Mouse (Mus musculus) left cerebral cortex, adult 2 months (tissue): ENCODE data around the gene Aplp1. TPM values are rescaled to one million over a fixed set of nuclear protein-coding genes. Genes with fewer than 3 reads are reported as not detected.
"Not testable (repeated sequence)": the region's sequence is repeated elsewhere in the genome, so short reads cannot be mapped to it uniquely, and the experiment has no call there.

Experiments used
- DNase-seq, 2 experiments: peaks; one replicate each; pipeline ENCODE4 v3.0.0; 2021 to 2022; ENCODE audit warnings: low spot score in 2 of 2, mixed read lengths in 1 of 2; ENCODE audit errors: extremely low spot score in 1 of 2
- H3K27ac ChIP-seq: fragments of 200-600 bp; 2 replicates; pipeline ENCODE4 v1.8.1; 2022
- H3K4me3 ChIP-seq: fragments of 200-600 bp; 2 replicates; pipeline ENCODE4 v1.8.1; 2022
- CTCF ChIP-seq: fragments of 200-600 bp; IDR thresholded peaks from 2 replicates; pipeline ENCODE4 v1.8.1; 2022; ENCODE audit warnings: antibody characterized with exemption, mild to moderate bottlenecking, moderate library complexity
- intact Hi-C: fragments of 180-260 bp; cut with DNase I; formaldehyde crosslinking; loops from one replicate; pipeline ENCODE4 v1.15.1; 2025
- long read RNA-seq, 2 experiments: library from polyadenylated mRNA; stranded (forward); transcript quantifications; one replicate each; pipeline ENCODE4 v2.0.0; 2021; ENCODE audit warnings: borderline mapping rate in 2 of 2
- total RNA-seq, 2 experiments: library from RNA; stranded (reverse); gene quantifications; 2 replicates each; pipeline ENCODE4 v1.2.3; 2021

Aplp1 gene
- total RNA-seq = 1,000 to 10,000 TPM; 1,205 to 1,260 TPM
- long read RNA-seq, experiment 1, transcript Aplp1-201 (17 exons, 2,343 nt) = major isoform, 2,119 of 2,317 reads
- long read RNA-seq, experiment 1, partial matches to known transcripts = 115 of 2,317 reads
- long read RNA-seq, experiment 1, other reads (novel, unspliced or antisense) = 82 of 2,317 reads
- long read RNA-seq, experiment 2, transcript Aplp1-201 (17 exons, 2,343 nt) = major isoform, 1,530 of 1,678 reads
- long read RNA-seq, experiment 2, partial matches to known transcripts = 92 of 1,678 reads
- long read RNA-seq, experiment 2, other reads (novel, unspliced or antisense) = 56 of 1,678 reads

DNA sequence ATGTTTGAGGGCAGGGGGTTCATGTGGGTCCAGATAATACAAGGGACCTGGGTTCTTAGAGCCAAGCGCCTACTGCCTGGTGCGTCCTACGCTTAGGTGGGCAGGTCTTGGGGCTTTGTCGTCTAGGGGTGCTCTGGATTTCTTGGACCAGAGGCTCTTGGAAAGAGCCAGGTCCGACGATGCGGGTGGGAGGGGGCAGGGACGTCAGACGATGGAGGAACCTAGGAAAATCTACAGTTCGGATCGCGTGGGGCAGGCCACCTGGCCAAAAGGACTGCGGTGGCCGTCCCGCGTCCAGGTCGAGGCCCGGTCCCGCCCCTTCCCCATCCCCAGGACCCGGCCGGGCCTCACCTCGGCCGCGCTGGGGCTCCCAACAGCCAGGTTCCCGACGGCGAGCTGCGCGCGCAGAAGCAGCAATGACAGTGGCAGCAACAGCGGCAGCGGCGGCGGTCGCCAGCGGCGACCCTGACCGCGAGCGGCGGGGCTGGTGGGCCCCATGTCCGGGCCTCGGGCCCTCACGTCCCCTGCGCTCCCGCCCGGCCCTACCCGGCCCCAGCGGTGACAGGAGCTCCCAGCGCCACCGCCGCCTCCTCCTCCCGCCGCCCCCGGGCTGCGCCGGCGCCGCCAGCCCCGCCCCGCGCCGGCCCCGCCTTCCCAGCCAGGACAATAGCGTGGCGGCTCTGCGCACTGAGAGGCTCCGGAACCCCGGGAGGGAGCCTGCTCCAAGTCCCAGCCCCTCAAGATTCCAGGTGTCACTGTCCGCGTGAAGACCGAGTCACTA, at the start of gene Aplp1:
Gene Aplp1 (minus strand): TSS at position 565 of the 781 bp plus-strand sequence.
- H3K27ac ChIP-seq = peak within 1 kb of the TSS; percentile 99
- peak within 1 kb of the TSS; percentile 87 for H3K4me3 ChIP-seq
- DNase-seq = peak; percentile 89
- intact Hi-C loops = loop anchor here (2.0 to 5.0 kb wide), 2 partner anchors 88 to 102 kb away; no protein-coding TSS in a partner anchor
- no peak; the same call in none of the 2 replicates for TF ChIP-seq CTCF

DNA sequence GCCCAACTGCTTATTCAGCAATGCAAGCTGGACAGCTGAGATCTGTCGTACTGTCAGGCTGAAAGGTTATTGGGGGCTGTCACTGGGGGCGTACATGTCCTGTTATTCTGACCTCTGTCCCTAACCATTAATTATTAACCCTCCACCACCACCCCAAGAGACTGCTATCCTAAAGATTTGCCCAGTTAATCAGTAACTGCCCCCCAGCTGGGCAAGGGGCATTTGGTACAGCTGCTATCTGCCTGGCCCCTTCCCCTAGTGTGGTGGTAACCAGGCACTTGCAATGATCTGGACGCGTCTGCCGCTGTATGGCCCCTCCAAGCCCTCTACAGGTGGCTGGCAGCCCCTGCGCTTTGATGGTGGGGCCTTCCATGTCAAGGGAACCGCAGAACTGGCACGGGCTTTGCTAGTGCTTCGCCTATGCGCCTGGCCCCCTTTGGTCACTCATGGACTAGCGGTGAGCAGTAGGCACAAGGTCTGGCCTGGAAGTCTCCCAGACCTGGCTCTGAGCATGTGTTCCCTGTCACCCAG, 48.1 kb upstream of the Aplp1 start, which contains the start of gene Prodh2:
Gene Prodh2 (plus strand): TSS at position 222 of the 531 bp plus-strand sequence.
- no peak for TF ChIP-seq CTCF
- no peak for DNase-seq
- H3K27ac ChIP-seq = no peak within 1 kb of the TSS
- no peak within 1 kb of the TSS for H3K4me3 ChIP-seq
- intact Hi-C loops = loop anchor here (5.0 kb wide), 1 partner anchor 161 kb away; no protein-coding TSS in a partner anchor

DNA sequence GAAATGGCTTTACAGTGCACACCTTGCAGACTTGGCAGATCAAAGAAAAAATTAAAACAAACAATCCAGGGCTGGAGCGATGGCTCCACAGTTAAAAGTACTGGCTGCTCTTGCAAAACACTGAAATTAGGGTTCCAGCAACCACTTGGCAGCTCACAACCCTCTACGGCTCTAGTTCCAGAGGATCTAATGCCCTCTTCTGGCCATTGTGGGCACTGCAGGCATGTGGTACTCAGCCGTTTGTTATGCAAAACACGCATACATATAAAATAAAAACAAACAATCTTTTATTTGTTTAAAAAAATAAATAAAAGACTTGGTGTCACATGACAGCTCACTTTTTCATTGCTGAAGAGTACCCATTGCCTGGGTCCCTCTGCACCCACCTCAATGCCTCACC, 47.4 kb upstream of the Aplp1 start:
- peak; percentile 82 for TF ChIP-seq CTCF
- Histone ChIP-seq H3K4me3 (no peak overlapping the region), H3K27ac (no peak overlapping the region)
- peak; percentile 53 to 77 for DNase-seq
- intact Hi-C loops = loop anchor here (5.0 kb wide), 1 partner anchor 160 kb away; no protein-coding TSS in a partner anchor

DNA sequence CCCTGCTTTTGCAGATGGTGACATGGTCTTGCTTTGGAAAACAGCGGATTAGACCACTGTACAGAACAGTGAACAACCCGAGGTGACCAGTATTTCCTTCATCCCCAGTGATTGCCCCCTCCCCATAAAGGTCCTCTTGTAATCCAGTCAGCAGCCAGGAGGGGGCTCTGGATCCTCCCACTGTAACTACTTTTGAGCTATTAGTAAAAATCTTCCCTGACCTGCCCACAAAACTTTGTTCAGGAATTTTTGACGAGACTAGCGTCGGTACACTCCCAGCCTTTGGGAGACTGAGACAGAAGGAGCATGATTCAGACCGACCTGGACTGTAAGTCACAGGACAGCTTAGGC, 45.6 kb upstream of the Aplp1 start:
- intact Hi-C loops = loop anchor here (2.0 to 5.0 kb wide), 3 partner anchors 50 to 159 kb away; partner anchors contain the start of genes Hspb6 and Proser3
- DNase-seq = no peak
- peak; percentile 12 for TF ChIP-seq CTCF
- Histone ChIP-seq H3K4me3 (no peak overlapping the region), H3K27ac (no peak overlapping the region)

DNA sequence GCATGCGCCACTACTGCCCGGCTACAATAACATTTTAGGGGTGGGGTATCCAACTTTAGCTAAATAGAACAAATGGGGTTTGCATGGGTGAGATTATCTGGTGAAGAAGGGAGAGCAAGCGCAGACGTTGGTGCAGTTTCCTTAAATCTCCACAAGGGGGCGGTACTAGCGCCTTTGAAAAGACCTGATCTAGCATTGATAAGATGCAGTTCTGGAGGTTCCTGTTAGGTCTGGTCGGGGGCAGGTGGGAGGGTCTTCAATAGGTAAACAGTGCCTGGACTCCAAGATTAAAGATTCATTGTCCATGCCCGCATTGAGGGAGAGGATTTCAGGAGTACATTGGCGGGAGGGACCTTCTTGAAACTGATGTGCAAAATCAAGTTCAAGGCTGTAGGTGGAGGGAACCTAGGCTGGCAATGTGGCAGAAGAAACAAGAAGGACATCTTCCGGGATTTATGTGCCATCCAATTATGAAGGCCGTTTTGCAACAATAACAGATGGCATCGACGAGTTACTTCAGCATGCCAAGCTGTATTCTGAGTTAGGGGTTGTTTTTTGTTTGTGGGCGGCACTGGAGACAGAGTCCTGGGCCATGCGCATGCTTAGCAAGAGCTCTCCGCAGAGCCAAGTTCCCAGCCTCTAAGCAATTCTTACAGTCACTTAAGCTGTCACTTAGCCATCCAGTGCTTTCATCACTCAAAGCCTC, 45.1 kb upstream of the Aplp1 start:
- TF ChIP-seq CTCF = peak; percentile 78
- intact Hi-C loops = loop anchor here (2.0 to 5.0 kb wide), 3 partner anchors 50 to 158 kb away; partner anchors contain the start of genes Hspb6 and Proser3
- no peak overlapping the region for H3K4me3 ChIP-seq
- no peak overlapping the region for H3K27ac ChIP-seq
- DNase-seq = peak; percentile 38 to 59

DNA sequence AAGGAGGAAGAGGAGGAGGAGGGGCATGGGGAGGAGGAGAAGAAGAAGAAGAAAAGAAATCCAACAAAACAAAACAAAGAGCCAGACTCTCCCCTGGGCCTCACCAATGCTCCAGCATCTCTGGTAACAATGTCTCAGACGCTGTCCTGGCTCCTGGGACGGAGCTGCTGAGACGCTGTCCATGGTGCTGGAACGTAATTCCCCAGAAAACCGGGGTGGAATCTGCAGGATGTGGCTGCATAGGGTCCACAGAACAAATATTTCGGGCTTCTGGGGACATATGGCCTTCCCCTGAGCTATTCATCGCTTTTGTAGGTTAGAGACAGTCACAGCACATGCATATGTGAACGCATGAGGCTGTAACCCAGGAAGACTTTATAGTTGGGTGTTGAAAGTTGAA, 38.9 kb upstream of the Aplp1 start:
- intact Hi-C loops = no loop called here
- Histone ChIP-seq H3K27ac (no peak overlapping the region), H3K4me3 (no peak overlapping the region)
- DNase-seq = no peak
- TF ChIP-seq CTCF = no peak

DNA sequence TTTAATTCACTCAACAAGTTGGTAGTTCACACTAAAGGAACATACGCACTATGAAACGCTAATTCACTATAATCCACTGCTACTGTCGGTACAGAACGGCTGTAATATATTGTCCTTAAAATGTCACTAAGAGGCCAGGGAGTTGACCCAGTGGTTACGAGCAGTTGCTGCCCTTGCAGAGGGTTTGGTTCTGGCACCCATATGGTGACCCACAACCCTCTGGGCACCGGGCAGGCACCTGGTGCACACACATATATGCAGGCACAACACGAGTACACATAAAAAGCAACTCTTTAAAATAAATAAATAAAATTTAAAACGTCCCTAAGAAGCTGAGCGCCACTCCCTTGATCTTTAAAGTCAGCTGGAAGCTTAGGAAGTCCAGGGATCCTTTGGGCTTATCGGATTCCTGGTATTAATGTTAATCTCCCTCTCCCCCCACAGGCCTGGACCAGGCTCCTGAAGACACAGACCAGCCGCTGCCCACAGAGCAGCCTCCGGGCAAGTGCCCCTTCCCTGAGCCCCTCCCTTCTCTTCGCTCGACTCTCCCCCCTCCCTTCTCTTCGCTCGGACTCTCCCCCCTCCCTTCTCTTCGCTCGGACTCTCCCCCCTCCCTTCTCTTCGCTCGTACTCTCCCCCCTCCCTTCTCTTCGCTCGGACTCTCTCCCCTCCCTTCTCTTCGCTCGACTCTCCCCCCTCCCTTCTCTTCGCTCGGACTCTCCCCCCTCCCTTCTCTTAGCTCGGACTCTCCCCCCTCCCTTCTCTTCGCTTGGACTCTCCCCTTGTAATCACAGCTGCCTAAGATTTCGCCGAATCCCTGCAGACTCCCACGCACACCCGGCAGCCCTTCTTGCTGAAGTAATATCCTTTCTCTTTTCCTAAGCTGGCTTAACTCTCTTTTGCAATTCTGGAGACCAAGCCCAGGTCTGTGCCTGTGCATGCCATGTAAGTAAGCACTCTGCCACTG, 32.4 kb upstream of the Aplp1 start:
- intact Hi-C loops = no loop called here
- H3K27ac ChIP-seq = no peak overlapping the region; the same call in 1 of the 2 replicates
- no peak for TF ChIP-seq CTCF

DNA sequence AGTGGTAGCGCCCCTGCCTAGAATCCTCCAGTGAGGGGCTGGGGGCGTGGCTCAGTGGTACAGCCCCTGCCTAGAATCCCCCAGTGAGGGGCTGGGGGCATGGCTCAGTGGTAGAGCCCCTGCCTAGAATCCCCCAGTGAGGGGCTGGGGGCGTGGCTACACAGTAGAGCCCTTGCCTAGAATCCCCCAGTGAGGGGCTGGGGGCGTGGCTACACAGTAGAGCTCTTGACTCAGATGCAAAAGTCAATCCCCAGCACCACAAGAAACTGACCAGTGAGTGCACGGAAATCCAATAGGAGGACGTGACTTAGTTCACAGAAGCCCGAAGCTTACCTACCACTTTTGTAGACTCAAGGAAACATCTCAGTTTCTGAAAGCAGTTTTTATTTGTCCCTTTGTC, 30.8 kb upstream of the Aplp1 start:
- H3K27ac ChIP-seq, intact Hi-C loops, DNase-seq, H3K4me3 ChIP-seq: not testable (repeated sequence)

More for the DNA sequence above, 32.4 kb upstream of the Aplp1 start:
- peak; percentile 41 to 54 for DNase-seq
- H3K4me3 ChIP-seq = peak overlapping the region; percentile 36

DNA sequence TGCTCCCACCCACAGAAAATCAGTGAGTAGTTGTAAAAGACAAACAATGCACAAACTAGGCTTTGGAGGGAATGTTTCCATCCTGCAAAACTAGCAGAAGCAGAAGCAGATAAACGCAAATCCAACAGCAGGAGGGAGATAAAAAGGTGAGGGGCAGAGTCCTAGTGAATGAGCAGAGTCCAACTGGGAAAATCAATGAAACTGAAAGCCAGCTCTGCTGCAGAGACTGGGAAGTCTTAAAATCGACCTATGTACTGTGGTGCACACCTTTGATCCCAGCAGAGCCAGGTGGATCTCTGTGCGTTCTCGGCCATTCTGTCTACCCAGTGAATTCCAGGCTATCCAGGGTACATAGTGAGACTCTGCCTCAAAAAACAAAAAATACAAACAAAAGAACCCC, 29.7 kb upstream of the Aplp1 start:
- no peak overlapping the region for H3K4me3 ChIP-seq
- intact Hi-C loops = no loop called here
- no peak for TF ChIP-seq CTCF
- no peak for DNase-seq
- H3K27ac ChIP-seq = no peak overlapping the region

DNA sequence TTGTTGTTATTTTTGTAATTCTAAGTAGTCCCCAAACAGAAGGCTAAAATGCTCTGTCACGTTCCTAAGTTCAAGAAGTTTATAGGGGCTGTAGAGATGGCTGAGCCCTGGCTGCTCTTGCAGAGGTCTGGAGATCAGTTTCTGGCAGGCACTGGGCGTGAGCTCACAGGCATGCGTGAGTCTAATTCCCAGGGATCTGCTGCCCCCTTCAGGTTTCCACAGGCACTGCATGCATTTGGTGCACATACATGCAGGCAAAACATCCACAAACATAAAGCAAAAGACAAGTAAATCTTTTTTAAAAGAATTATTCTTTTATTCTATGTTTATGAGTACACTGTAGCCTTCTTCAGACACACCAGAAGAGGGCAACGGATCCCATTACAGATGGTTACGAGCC, 27.1 kb upstream of the Aplp1 start:
- H3K4me3 ChIP-seq = no peak overlapping the region
- TF ChIP-seq CTCF = peak; percentile 57
- no peak overlapping the region for H3K27ac ChIP-seq
- intact Hi-C loops = loop anchor here (1.0 kb wide), 1 partner anchor 32 kb away; no protein-coding TSS in a partner anchor
- DNase-seq = no peak
